Mouse (Mus musculus): ENCODE results near the gene Ulk3.
A peak's percentile ranks its signal among the peaks of the same experiment; 100 is the strongest.

Ulk3 gene

GRCm38 (mm10) chr9:57574397-57574796 lies 14.9 kb upstream of the Ulk3 start:
- no peak for DNase-seq

- no peak for DNase-seq
These were observed 13.7 kb upstream of the Ulk3 start for GRCm38 (mm10) chr9:57575577-57575976.

- DNase-seq = no peak
These were observed 12.0 kb upstream of the Ulk3 start for GRCm38 (mm10) chr9:57577144-57577849.

- no peak for DNase-seq
These were observed 4.3 kb upstream of the Ulk3 start for GRCm38 (mm10) chr9:57584991-57585390.

GRCm38 (mm10) chr9:57590726-57591125 lies 1.5 kb downstream of the Ulk3 start:
- no peak for DNase-seq

- no peak for DNase-seq
These were observed 4.4 kb downstream of the Ulk3 start for GRCm38 (mm10) chr9:57593454-57594173.

GRCm38 (mm10) chr9:57594174-57594509 lies 4.9 kb downstream of the Ulk3 start:
- DNase-seq = no peak

GRCm38 (mm10) chr9:57597265-57597664 lies 8.0 kb downstream of the Ulk3 start:
- no peak for DNase-seq

- no peak for DNase-seq
These were observed 8.7 kb downstream of the Ulk3 start for GRCm38 (mm10) chr9:57597929-57598382.

GRCm38 (mm10) chr9:57598851-57599563 lies 9.8 kb downstream of the Ulk3 start:
- no peak for DNase-seq

- peak; percentile 46 for DNase-seq
These were observed 11.5 kb downstream of the Ulk3 start for GRCm38 (mm10) chr9:57600620-57601352.

- peak; percentile 23 for DNase-seq
These were observed 12.1 kb downstream of the Ulk3 start for GRCm38 (mm10) chr9:57601353-57601706.

- no peak for DNase-seq
These were observed 12.8 kb downstream of the Ulk3 start for GRCm38 (mm10) chr9:57602098-57602497.

GRCm38 (mm10) chr9:57604875-57605274 lies 15.6 kb downstream of the Ulk3 start:
- no peak for DNase-seq

- DNase-seq = no peak
These were observed 16.3 kb downstream of the Ulk3 start for GRCm38 (mm10) chr9:57605503-57605902.

- peak; percentile 49 for DNase-seq
These were observed 17.0 kb downstream of the Ulk3 start, which contains the start of gene Cplx3 for GRCm38 (mm10) chr9:57606139-57606851. Cplx3 (minus strand) TSS chr9:57606281.

GRCm38 (mm10) chr9:57609803-57610202 lies 20.6 kb downstream of the Ulk3 start:
- DNase-seq = no peak

GRCm38 (mm10) chr9:57610359-57610826 lies 21.1 kb downstream of the Ulk3 start:
- no peak for DNase-seq

GRCm38 (mm10) chr9:57612587-57612986 lies 23.3 kb downstream of the Ulk3 start:
- DNase-seq = no peak

GRCm38 (mm10) chr9:57613975-57614374 lies 24.7 kb downstream of the Ulk3 start:
- no peak for DNase-seq

- no peak for DNase-seq
These were observed 25.5 kb downstream of the Ulk3 start for GRCm38 (mm10) chr9:57614786-57615185.

- no peak for DNase-seq
These were observed 28.4 kb downstream of the Ulk3 start for GRCm38 (mm10) chr9:57617556-57618169.
